Mouse (Mus musculus) heart, adult 11 months (tissue): ENCODE results near the gene Slc13a3.

Source experiments
- DNase-seq: peaks from one replicate; pipeline ENCODE4 v3.0.0; 2022

Gene Slc13a3

DNA sequence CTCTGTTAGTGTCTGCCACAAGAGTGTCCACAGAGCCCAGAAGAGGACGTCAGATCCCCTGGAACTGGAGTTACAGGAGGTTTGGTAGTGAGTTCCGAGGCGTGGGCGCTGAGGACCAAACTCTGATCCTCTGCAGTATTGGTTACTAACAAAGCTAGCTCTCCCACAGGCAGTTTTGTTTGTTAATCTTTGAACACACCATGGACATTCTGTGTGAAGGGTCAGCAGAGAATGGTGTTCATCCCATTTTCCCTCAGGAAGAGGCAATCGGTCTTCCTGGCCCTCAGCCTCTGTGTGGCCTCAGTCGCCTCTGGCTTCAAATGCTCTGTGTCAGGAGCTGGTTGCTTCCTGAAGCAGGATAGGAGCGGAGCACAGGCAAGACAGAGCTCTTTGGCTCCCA lies 2.4 kb upstream of the Slc13a3 start:
- DNase-seq: no peak

GRCm38 (mm10) chr2:165471943-165472342 lies 1.1 kb downstream of the Slc13a3 start:
- DNase-seq: no peak

- DNase-seq: no peak
Measured at GRCm38 (mm10) chr2:165470167-165470566, 2.9 kb downstream of the Slc13a3 start.

- DNase-seq: peak; percentile 93
Measured at GRCm38 (mm10) chr2:165467824-165468452, 5.1 kb downstream of the Slc13a3 start.

GRCm38 (mm10) chr2:165459663-165460062 lies 13.4 kb downstream of the Slc13a3 start:
- no peak for DNase-seq

DNA sequence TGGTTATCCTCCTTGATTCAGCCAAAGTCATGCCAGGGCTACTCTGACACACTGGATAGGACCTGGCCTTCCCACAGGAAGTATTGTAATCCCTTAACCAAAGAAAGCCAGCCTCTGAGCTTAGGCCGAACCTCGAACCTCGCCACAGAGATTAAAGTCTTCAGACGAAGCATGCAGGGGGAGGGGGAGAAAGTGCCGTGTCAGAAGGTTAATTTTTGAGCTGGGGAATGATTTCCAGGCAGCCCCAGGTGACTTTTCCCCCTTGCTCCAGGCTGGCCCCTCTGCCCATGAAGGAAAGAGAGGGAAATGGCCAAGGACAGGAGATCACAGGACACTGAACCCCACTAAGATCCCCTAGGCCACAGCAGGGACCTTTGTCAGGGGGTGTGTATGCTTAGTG lies 14.8 kb downstream of the Slc13a3 start:
- DNase-seq: no peak

DNA sequence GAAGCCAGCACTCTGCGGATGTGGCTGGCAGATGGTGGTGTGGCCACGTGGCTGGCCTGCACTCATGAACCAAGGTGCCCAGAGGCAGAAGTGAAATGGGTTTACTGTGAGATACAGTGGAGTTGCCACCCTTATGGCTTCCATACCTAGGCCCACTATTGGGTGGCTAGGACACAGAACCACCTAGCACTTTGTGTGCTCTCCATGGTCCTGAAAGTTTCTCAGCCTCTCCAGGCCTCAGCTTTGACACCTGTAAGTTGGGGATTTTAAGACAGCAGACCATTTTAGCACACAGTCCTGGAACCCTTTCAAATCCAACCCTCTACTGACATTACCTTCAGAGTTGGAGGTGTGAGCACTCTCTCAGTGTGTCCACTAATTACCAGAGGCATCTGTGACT lies 16.3 kb downstream of the Slc13a3 start:
- no peak for DNase-seq

DNA sequence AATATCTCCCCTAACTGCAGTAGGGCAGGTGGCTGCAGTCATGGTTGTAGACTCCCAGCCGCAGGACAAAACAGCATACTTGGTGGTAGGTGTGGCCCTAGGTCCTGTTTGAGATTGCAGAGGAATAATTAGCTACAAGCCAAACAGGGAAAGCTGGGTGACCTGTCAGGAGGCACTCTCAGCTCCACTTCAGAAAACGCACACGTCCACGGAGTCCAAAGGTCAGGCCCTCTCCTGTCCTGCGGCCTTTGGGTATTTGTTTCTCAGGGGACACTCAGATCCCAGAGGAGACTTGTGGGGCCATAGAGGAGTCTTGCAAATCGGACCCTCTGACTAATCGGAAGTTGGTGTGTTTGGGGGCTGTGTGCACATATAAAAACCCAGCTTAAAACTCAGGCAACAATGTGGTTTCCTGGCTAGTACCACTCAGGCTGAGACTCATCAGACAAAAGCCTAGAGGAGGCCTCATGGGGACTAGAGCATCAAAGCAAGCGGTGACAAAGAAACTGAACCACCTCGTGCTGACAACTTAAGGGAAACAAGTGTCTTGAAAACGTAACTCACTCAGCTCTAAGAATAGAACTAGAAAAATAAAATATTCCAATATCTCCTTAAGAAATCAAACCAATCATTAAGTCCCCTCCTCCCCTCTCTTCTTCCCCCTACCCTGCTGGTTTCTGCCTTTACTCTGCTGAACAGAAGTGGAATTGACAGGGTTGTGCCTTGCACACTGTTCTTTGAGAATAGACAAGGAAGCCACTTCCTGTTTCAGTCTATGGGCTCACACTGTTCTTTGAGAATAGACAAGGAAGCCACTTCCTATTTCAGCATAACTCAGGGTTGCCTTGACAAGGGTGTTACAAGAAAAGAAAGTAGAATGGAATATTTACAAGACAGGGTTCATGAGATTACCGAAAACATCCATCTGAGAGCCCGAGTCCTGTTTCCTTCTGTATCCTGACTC lies 20.0 kb downstream of the Slc13a3 start:
- no peak for DNase-seq

- peak; percentile 93 for DNase-seq
Measured at GRCm38 (mm10) chr2:165448475-165448874, 24.6 kb downstream of the Slc13a3 start.

GRCm38 (mm10) chr2:165444861-165445260 lies 28.2 kb downstream of the Slc13a3 start:
- no peak for DNase-seq

DNA sequence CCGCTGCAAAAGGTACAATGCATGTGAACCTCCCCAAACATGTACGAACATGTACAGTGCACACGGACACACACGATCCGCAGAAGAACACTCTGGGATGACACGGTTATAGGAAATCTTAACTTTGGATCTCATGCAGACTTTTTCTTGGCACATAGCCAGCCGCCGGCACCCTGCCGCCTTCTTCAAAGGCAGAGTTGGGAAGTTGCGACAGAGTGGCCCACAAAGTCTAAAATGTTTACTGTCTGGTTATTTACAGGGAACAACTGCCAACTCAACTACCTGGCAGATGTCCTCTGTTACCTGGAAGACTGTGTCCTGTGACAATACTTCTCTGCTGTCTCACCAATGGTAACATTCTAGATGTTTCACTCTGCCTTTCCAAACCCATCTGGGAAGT lies 30.0 kb downstream of the Slc13a3 start:
- DNase-seq: no peak

DNA sequence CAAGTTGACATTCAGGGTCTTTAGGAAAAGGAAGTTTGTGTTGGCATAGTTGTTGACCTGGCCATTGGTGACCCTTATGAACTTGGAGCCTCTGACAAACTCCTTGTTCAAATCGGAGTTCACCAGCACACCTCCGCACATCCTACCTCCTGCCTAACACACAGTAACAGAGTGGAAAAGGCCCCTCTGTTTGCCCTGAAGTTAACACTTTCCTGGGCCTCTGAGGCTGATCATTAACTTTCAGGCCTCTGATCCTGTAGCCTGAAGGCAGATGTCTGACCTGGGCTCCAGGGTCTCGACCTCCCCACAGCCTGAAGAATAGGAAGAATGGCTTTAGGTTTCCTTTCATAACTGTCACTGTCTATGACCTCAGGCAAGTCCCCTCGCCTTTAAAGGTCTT lies 31.4 kb downstream of the Slc13a3 start:
- no peak for DNase-seq

DNA sequence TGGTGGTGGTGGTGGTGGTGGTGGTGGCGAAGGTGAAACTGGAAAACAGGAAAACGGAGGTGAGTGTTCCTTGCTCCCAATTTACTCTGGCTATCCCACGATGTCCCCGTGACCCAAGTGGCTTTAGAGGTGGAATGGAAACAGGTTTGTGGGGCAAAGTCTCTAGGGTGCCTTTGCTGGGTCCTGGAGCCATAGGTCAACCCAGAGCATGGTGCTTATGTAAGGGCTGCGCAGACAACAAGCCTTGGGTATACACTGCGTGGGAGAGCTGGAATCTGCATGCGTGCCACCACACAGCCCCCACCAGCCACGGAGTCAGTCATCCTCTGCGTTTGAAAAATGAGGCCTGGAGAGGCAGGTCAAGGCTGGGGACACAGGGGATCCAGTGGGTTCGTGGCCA lies 33.4 kb downstream of the Slc13a3 start:
- DNase-seq: no peak

DNA sequence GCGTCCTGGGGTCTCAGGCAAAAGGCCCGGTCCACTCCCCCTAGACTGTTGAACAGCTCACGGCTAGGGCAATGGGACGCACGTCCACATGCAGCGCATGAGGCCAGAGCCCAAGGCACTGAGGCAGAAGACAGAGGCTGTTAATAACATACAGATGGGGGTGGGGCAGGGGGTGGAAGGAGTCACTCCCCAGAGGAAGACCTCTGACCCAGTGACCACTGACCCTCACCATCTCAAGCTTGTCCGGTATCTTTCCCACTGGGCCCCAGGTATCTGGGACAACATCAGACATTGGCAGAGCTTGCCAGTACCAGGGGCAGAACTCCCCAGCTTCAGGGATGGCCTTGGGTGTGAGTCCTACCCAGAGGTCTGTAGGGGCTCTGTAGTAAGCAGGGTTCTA lies 34.1 kb downstream of the Slc13a3 start:
- no peak for DNase-seq

GRCm38 (mm10) chr2:165428694-165429093 lies 44.3 kb downstream of the Slc13a3 start:
- no peak for DNase-seq

DNA sequence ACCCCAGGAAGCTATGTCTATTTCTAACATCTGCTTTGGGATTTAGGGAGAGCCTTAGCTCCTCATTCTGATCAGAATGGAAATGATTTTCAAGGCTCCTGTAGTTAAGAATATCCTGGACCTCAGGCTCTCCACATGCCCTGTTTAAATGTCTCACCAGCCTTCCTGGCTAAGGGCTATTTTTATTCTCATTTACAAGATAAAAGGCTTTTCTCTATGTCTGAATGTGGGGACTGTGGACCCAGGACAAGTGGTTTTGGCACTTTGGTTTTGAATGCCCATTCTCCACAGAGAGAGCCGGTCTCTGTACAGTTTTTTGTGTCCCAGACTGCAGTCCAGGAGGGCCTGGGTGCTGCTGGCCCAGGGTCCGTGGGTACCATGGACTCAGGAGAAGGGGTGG lies 52.8 kb downstream of the Slc13a3 start:
- no peak for DNase-seq

DNA sequence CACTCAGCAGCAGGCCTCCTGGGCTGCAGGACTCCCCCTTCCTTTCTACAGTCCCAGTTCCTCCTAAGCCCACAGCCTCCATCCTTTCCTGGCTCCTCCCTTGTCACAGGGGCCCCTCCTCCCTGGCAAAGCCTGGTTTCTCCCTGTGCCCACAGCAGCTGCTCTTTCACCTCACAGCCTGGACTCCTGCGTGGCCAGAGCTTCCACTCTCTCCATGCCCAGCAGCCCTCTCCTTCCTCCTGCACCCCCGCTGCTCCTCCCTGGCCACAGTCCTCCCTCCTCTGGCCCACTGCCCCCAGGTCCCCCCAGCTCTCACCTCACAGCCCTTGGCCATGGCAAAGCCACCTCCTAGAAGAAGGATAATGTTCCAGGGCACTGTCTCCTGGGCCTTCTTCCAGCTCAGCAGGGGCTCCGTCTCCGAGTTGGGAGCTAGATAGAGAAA lies 53.3 kb downstream of the Slc13a3 start:
- no peak for DNase-seq

DNA sequence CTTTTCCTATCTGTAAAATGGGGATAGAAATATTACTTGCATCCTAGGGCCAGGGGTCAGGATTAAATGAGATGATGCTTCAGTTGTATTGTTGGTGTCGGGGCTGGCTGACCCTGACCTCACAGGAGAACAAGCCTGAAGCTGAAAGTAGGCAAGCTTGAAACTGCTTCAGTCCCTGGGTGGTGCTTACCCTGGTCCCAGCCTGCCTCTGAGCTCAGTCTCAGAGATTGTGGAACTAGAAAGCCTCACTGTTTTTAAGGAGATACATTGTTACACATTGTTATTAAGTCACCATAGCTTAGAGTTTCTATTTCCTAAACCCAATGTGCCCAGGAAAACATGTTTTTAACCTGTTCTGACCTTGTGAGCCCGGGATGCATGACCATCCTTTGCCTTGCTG lies 54.5 kb downstream of the Slc13a3 start:
- no peak for DNase-seq

- peak; percentile 90 for DNase-seq
Measured at GRCm38 (mm10) chr2:165417291-165417690, 55.7 kb downstream of the Slc13a3 start.

DNA sequence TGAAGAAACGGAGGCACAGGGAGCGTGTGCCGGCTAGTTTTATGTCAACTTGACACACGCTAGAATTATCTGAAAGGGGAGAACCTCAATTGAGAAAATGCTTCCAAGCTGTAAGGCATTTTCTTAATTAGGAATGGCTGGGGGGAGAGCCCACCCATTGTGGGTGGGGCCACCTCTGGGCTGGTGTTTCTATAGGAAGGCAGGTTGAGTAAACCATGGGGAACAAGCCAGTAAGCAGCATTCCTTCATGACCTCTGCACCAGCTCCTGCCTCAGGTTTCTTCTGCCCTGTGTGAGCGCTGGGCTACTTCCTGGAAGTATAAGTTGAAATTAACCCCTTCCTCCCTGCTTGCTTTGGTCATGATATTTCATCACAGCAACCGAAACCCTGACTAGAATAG lies 57.2 kb downstream of the Slc13a3 start:
- DNase-seq: no peak

DNA sequence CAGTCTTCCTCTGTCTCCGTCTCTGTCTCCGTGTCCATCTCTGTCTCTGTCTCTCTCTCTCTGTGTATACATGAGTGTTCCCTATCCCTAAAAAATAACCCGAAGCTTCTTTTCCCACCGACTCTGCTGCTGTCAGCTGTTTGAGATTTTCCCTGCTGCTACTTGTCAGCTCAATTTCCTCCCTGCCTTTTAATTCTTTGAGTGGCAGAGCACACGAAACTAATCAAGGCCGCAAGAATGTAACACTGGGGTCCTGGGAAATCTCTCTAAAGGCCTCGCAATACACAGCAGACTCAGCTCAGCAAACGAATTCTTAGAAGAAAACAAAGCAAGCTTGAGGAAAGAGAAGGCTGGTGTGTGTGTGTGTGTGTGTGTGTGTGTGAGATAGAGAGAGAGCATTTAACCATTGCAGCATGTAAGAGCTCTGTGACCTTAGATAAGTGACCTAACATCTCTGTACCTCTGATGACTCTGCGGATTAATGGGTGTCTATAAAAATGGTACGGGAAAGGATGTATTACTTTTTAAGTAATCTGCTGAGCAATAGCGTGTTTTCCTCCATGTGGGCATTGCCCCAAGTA lies 57.8 kb downstream of the Slc13a3 start:
- no peak for DNase-seq

DNA sequence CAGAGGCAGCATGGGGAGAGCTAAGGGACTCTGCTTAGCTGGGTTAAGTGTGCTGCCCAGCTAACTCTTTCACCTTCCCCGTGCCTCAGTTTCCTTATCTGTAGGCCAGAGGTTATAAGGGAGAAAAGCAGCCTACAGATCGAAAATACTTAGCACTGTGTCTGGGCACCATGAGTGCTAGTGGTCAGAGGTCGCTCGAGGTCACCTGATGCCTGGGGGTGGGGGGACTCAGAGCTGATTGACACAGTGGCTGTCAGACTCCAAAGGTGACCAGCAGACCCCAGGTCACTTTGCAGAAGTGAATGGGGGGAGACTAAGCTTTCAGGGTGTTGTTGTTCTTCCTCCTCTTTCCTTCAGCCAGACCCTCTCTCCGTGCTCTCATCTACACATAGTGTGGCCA lies 58.7 kb downstream of the Slc13a3 start:
- peak; percentile 86 for DNase-seq

DNA sequence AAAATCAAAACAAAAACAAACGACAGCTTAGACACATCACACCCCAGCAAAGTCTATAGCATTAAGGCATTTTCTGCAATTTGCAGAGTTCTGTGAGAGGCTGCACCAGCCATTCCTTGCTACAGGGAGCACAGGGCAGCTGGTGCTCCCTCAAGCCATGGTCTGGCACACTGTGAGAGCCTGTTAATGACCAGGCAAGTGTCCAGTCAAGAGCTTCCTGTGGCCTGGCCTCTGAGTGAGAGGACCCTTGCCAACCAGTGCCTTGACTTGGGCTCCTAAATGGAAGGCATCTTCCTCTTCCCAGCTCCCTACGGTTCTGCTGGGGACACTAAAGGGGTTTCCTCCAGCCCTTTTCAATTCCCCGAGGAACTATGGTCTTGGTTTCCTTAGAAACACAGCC lies 59.1 kb downstream of the Slc13a3 start:
- DNase-seq: no peak
